Mouse (Mus musculus) embryonic fibroblast, embryonic 13.5 days (primary cell): Measurements from ENCODE around the gene Golm1.

Experiments
- CTCF ChIP-seq: IDR thresholded peaks from 2 replicates; pipeline ENCODE4 v1.5.1; 2011; ENCODE audit warnings: mild to moderate bottlenecking, control low read depth, low read length, moderate library complexity, borderline replicate concordance; ENCODE audit not compliant: insufficient read depth
- POLR2A ChIP-seq: IDR thresholded peaks from 2 replicates; pipeline ENCODE4 v1.6.1; 2011; ENCODE audit warnings: low read depth, mild to moderate bottlenecking, control low read depth, low read length, moderate library complexity

- TF ChIP-seq CTCF = no peak
- no peak for TF ChIP-seq POLR2A
Observed at GRCm38 (mm10) chr13:59648598-59648997, 27.0 kb downstream of the Golm1 start.
